Mouse (Mus musculus): ENCODE data around the gene Gapdhs.

GRCm38 (mm10) chr7:30711942-30712341 lies 31.5 kb downstream of the Gapdhs start, which contains the start of gene Atp4a:
- TF ChIP-seq MAX (IDR thresholded peaks at IDR 0.05) (no peak), CTCF (IDR thresholded peaks at IDR 0.05; ENCODE audit: control insufficient read depth, insufficient read depth, insufficient read length) (no peak), MYOD1 (IDR thresholded peaks at IDR 0.05; ENCODE audit: control insufficient read depth, insufficient read length, low read depth) (no peak), USF1 (IDR thresholded peaks at IDR 0.05; ENCODE audit: low read depth) (no peak), MYOG (IDR thresholded peaks at IDR 0.05; ENCODE audit: control insufficient read depth, extremely low read depth, insufficient read length) (no peak), CEBPB (IDR thresholded peaks at IDR 0.05; ENCODE audit: low read depth) (no peak), FOSL1 (IDR thresholded peaks at IDR 0.05; ENCODE audit: insufficient read depth, low read length, poor library complexity, severe bottlenecking) (no peak)
